Mouse (Mus musculus) spleen, embryonic (tissue): ENCODE data around the gene Klf7.

ENCODE experiments used
- CTCF ChIA-PET: fragments of 350-600 bp; sonication (Branson Sonifier 250); formaldehyde crosslinking; loops from one replicate; lab custom pipeline; 2022; lab: Charles Lee

Klf7 gene

DNA sequence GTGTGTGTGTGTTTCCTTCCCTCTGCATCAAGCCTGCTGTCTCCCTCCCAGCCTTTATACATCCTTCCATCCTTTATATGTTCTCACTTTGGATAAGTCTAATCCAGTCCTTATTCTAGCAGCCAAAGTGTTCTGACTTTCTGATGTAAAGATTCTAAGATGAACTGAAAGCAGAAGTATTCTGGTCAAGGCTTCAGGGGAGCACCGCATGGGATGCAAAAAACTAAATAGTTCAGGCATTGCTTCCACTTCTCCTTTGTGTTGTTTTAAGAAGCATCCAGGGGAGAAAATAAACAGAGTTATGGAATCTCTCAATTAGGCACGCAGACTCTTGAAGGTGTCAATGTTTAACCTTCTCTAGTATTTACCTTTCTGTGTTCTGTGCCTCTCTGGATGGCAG is 141.3 kb downstream of the Klf7 start:
- CTCF ChIA-PET, result no interaction called here
